Mouse (Mus musculus): ENCODE measurements around the gene Casq2.

DNA sequence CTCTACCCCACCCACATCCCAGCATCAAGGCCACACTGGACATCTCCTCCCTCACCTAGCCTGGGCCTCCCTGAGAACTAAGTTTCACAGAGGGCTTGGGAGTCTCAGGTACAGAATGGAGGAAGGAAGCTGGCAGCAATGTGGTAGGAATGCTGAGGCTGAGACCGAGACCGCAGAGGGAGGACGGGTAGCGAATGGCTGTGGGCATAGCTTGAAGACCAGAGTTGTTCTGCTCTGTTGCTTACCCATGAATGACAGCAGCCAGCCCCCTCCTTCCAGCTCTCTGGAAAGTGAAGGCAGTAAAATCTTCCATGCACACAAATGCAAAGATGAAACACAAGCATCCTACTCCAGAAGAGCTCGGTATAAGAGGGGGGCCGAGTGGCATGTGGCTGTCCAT is 52.7 kb downstream of the Casq2 start:
- TF ChIP-seq CTCF (IDR thresholded peaks at IDR 0.05; ENCODE audit: low read depth) (no peak), EP300 (IDR thresholded peaks at IDR 0.05; ENCODE audit: low read depth) (no peak)

All from liver, embryonic 14.5 days (tissue).